Mouse (Mus musculus): ENCODE measurements at regions not wholly inside any gene's neighbourhood (a gene's known extent, or its start where the extent isn't known, plus 50 kb on each side); places are given as distances from the start of the nearest gene placed in this dataset.

DNA sequence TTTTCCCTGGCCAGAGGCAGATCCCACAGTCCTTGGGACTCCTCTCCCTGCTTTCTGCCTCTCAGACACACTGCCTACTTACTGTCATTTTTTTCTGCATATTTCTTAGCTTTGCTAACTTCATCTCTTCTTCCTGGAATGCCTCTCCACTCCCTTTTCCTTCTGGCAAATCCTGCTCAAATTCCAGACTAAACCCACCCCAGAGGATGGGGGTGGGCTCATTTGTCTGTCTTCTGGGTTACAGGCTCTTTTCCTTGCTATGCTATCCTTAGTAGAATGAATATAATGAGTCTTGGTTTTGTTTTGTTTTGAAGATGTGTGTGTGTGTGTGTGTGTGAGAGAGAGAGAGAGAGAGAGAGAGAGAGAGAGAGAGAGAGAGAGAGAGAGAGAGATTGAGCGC is 51.9 kb upstream of the Klf9 start:
- DNase-seq (ENCODE audit: low spot score in 2 of 2): no peak

DNA sequence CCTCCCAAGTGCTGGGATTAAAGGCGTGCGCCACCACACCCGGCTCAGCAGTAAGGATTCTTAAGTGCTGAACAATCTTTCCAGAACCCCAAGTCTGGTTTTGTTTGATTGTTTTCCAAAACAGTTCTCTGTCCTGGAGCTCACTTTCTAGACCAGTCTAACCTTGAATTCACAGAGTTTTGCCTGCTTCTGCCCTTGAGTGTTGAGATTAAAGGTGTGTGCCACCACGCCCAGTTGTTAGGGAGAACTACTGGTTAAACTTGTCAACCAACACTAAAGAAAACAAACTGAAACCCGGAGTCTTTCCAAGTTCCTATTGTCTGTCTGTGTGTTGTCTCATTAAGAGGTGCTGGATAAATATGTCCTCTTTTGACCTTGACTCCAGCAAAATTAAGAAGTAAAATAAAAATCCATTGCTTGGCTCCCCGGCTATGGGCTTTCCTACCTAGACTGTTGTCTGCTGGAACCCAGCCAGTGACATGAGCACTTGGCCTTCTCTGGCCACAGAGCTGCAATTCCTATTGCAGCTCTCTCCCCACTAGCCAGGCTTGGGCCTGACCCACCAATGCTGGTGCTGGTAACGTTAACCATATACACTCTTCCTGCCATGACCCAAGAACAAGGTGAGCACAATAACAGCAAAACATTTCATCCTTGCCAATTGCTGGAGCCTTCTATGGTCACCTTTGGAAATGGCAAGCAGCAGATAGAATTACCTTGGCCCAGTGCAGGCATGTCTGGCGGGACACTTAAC is 51.1 kb upstream of the Klf9 start:
- no peak for DNase-seq (ENCODE audit: low spot score in 2 of 2)

All from frontal cortex, postnatal 25 days (tissue).